Mouse (Mus musculus): Measurements from ENCODE around the gene Nbea.

DNA sequence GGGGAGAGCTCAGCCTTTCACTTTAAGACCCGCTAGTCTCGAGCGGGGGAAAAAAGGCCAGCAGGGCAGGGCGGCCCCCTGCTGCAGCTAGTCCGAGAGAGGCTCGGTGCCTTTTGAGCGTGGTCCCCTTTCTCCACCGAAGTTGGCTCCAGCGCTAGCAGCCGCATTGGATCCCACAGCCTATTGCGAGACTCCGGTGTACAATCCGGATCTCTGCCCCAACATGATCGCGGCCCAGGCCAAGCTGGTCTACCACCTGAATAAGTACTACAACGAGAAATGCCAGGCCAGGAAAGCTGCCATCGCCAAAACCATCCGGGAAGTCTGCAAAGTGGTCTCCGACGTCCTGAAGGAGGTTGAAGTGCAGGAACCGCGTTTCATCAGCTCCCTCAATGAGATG, 400.7 kb downstream of the Nbea start:
- TF ChIP-seq CTCF (conservative IDR thresholded peaks at IDR 0.05; ENCODE audit: insufficient read depth, insufficient read length, low read depth, low read length) (no peak), POLR2A (IDR thresholded peaks at IDR 0.05; ENCODE audit: low read depth, low read length) (no peak)
